Mouse (Mus musculus): ENCODE measurements at regions not wholly inside any gene's neighbourhood (a gene's known extent, or its start where the extent isn't known, plus 50 kb on each side); places are given as distances from the start of the nearest gene placed in this dataset.

DNA sequence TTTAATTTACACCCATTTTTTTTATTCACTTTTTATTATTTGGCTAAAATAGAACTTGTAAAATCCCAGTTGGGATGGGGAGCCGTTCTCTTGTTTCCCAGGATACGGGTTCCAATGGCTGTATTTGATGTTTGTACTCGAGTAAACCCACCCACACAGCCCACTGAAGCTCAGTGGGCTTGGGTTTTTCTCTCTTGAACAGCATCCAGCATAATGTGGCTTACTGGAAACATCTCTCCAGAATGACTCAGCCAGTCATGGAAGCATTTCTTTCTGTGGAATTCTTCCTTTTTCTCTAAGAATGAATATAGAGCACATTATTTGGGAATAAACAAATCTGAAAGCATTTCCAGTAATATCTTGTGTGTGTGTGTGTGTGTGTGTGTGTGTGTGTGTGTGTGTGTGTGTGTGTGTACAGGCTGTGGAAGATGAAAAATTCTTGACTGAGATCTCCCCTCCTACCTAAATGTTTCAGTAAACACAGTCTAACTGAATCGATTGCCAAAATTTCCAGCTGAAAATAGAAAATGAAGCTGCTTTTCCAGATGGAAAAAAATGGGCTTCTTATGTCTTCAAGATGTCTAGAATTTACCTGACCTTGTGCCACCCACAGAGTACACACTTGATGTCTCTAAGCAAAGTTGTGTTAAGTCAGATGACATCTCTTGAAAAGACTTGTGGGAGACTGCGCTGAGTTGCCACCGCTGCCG lies 205.3 kb upstream of the Krr1 start:
- TF ChIP-seq TAL1 (IDR thresholded peaks at IDR 0.05; ENCODE audit: low read length): no peak
- no peak for TF ChIP-seq GATA1 (IDR thresholded peaks at IDR 0.05; ENCODE audit: low read length)
